Mouse (Mus musculus) ES-Bruce4 (cell line): Measurements from ENCODE around the gene Rbpj. TPM values are rescaled to one million over a fixed set of nuclear protein-coding genes. Genes with fewer than 3 reads are reported as not detected.

Experiments used
- H3K27ac ChIP-seq: 2 replicates; pipeline ENCODE4 v1.5.1; 2012; ENCODE audit warnings: low read length, inconsistent platforms; ENCODE audit not compliant: insufficient read depth
- H3K27me3 ChIP-seq: 2 replicates; pipeline ENCODE4 v1.6.1; 2012; ENCODE audit warnings: mild to moderate bottlenecking, low read length, inconsistent platforms; ENCODE audit not compliant: control insufficient read depth, poor library complexity, insufficient read depth, severe bottlenecking
- H3K36me3 ChIP-seq: 2 replicates; pipeline ENCODE4 v1.6.1; 2012; ENCODE audit warnings: inconsistent platforms, mild to moderate bottlenecking, low read length, moderate library complexity; ENCODE audit not compliant: control insufficient read depth, poor library complexity, insufficient read depth, severe bottlenecking
- H3K4me1 ChIP-seq: one replicate; pipeline ENCODE4 v1.8.1; 2011; ENCODE audit warnings: low read length; ENCODE audit not compliant: control insufficient read depth, insufficient read depth
- H3K4me3 ChIP-seq: 2 replicates; pipeline ENCODE4 v1.5.1; 2011; ENCODE audit warnings: low read depth, mild to moderate bottlenecking, low read length
- H3K9ac ChIP-seq: 2 replicates; pipeline ENCODE4 v1.6.1; 2012; ENCODE audit warnings: low read depth, mild to moderate bottlenecking, inconsistent platforms; ENCODE audit not compliant: poor library complexity, severe bottlenecking
- H3K9me3 ChIP-seq: replicated peaks from 2 replicates; pipeline ENCODE4 v1.6.1; 2012; ENCODE audit warnings: mild to moderate bottlenecking, low read length, inconsistent platforms; ENCODE audit not compliant: control insufficient read depth, poor library complexity, insufficient read depth, severe bottlenecking
- CTCF ChIP-seq: IDR thresholded peaks from one replicate; pipeline ENCODE4 v1.8.1; 2011; ENCODE audit warnings: low read depth, low read length
- EP300 ChIP-seq: IDR thresholded peaks from 2 replicates; pipeline ENCODE4 v1.6.1; 2011; ENCODE audit warnings: low read depth, low read length; ENCODE audit not compliant: insufficient read depth
- POLR2A ChIP-seq: IDR thresholded peaks from one replicate; pipeline ENCODE4 v1.8.1; 2011; ENCODE audit warnings: low read length; ENCODE audit not compliant: insufficient read depth
- polyA plus RNA-seq: library from polyadenylated mRNA; stranded (reverse); fragments of >200 nt; gene quantifications from 2 replicates; pipeline ENCODE4 v1.2.4, GENCODE M21; 2011; ENCODE audit warnings: low read depth; ENCODE audit not compliant: missing spikeins, insufficient read depth, insufficient read length

Rbpj gene
- polyA plus RNA-seq, 1 experiment = 339 TPM

DNA sequence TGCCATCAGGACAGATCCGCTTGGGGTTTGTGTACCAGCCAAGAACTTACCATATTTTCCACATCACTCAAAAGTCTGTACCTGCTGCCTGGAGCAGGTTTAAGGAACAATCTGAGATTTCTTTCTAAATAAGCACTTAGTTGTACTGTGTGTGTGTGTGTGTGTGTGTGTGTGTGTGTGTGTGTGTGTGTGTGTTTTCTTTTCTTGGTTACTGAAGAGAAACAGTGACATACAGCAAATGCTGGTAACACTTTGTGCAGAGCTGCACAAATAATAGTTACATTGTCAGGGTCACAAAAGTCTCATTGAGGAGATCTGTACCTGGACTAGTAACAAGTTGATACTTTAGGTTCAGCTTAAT lies 60.1 kb downstream of the Rbpj start:
- no peak overlapping the region for H3K27ac ChIP-seq
- TF ChIP-seq POLR2A (no peak), EP300 (no peak), CTCF (no peak)
- H3K9ac ChIP-seq = peak overlapping the region; percentile 23
- no peaks in the 10 kb centered on the region for H3K9me3 ChIP-seq
- peak overlapping the region; percentile 57 for H3K4me3 ChIP-seq
- no peaks in the 10 kb centered on the region for H3K36me3 ChIP-seq
- no peaks in the 10 kb centered on the region for H3K27me3 ChIP-seq
- peaks cover 2% of the 10 kb centered on the region for H3K4me1 ChIP-seq

DNA sequence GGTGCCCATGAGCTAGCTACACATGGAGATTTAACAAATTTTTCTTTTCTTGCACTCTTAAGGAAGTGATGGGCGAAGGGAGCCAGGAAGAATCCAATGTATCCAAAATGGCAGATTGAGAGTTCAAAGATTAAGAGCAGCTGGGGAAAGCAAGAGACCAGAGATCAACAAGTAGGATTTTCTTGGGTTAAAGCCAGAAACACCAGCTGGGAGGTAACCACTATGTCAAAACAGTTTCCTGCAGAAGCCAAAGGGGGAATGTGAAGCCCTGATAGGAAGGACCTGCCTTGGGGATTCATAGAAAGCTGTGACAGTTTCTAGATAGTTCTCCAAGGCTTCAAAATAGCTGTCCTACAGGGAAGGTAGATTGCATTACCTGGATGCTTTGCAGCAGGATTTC lies 63.9 kb downstream of the Rbpj start:
- TF ChIP-seq EP300 (no peak), POLR2A (no peak), CTCF (no peak)
- Histone ChIP-seq H3K9me3 (no peaks in the 10 kb centered on the region), H3K27me3 (no peaks in the 10 kb centered on the region)

DNA sequence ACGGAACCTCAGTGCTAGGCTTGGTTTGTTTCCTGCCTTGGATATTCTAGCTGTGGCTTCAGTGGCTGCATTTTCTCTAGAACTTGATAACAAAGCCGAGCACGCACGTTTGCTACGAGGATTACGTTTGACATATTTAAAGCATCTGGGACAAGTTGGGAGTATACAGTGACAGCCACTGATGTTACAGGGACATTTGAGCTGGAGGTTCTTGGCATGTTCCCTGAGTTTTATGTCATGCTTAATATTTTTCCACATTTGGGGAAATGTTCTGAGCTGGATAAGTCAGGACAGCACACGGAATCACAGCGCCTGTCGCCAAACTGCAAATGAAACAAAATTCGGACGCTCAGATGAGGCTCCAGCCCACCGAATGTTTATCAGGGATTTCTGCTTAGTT lies 69.1 kb downstream of the Rbpj start:
- Histone ChIP-seq H3K4me3 (no peak overlapping the region), H3K9me3 (no peaks in the 10 kb centered on the region), H3K27me3 (no peaks in the 10 kb centered on the region), H3K4me1 (peaks cover 2% of the 10 kb centered on the region), H3K9ac (no peak overlapping the region), H3K36me3 (no peaks in the 10 kb centered on the region), H3K27ac (no peak overlapping the region)
- no peak for TF ChIP-seq CTCF
- no peak for TF ChIP-seq EP300
- TF ChIP-seq POLR2A = no peak

More for the DNA sequence above, 63.9 kb downstream of the Rbpj start:
- Histone ChIP-seq H3K4me3 (no peak overlapping the region), H3K36me3 (no peaks in the 10 kb centered on the region), H3K27ac (no peak overlapping the region), H3K9ac (no peak overlapping the region), H3K4me1 (no peaks in the 10 kb centered on the region)

DNA sequence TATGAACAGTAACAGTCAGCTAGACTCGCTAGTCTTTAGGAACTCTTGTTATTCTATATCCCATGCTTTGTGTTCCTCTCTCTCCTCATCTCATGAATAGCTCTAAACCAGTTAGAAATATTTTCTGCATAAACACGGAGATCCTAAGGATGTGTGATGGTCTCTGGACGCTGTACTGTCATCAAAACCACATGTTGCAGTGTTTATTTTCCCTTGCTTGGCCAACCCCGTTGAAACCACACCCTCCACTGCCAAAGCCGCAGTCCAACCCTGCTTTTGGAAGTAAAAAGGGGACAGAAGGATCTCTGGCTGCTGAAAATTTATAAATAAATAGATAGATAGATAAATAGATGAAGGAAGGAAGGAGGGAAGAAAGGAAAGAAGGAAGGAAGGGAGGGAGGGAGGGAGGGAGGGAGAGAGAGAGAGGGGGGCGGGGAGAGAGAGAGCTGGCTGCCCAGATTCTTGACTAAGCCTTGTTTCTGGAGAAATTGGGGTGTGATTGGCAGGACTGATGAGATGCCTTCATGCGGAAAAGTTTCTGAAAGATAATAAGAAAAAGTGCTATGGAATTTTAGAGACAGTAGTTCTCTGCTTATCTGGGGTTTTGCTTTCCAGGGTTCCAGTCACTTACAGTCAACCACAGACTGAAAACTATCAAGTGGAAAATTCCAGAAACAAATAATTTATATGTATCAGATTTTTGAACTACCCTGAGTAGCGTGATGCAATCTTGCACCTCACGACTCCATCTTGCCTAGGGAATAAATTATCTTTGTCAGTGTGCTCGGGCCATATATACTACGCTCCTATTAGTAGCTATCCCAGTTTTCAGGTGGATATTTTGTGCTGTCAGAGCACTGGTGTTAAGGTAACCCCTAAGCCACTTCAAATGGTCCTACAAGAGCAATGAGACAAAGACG lies 70.9 kb downstream of the Rbpj start:
- no peak for TF ChIP-seq CTCF
- no peak for TF ChIP-seq EP300
- no peak for TF ChIP-seq POLR2A
- no peak overlapping the region for H3K4me3 ChIP-seq
- no peaks in the 10 kb centered on the region for H3K27me3 ChIP-seq
- H3K9me3 ChIP-seq = no peaks in the 10 kb centered on the region
- no peak overlapping the region for H3K9ac ChIP-seq
- no peak overlapping the region for H3K27ac ChIP-seq
- H3K36me3 ChIP-seq = no peaks in the 10 kb centered on the region
- H3K4me1 ChIP-seq = peaks cover 4% of the 10 kb centered on the region

DNA sequence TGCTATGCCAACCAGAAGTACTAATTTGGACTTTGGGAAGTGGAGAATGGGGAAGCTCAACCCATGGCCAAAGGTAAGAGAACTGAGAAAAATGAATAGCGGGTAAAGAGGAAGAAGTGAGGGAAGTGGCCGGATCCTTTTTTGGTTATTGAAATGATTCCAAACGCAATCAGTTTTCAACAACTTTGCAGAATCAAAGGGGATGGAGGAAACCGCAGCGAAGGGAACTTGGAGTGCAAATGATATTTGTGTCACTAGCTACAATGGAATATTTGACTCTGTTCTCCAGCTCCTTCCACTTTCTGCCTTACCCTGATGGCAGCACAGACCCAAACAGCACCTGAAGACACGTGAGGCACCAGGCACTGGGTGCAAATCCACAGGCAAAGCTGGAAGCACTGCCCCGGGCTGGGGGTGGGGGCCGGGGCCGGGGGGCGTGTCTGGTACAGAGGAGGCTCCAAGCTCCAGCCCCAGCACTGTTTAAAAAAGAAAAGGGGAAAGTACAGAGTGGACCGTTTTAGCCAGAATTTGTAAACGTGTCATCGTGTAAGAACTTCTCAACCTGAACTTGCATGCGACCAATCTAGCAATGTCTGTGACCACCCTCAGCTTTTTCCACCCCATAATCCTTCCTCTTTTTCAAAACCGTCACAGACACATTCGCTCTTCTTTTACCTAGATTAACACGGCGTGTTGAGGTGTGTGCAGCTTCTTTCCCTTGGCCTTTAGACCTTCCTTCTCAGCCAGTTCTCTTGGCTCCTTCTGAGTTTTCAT lies 74.1 kb downstream of the Rbpj start:
- no peak overlapping the region for H3K4me3 ChIP-seq
- H3K27ac ChIP-seq = peak overlapping the region; percentile 99
- H3K9me3 ChIP-seq = no peaks in the 10 kb centered on the region
- peaks cover 9% of the 10 kb centered on the region for H3K4me1 ChIP-seq
- no peaks in the 10 kb centered on the region for H3K27me3 ChIP-seq
- peak overlapping the region; percentile 92 for H3K9ac ChIP-seq
- TF ChIP-seq EP300 (peak; percentile 65; the same call in 1 of the 2 replicates), CTCF (no peak)
- no peaks in the 10 kb centered on the region for H3K36me3 ChIP-seq

DNA sequence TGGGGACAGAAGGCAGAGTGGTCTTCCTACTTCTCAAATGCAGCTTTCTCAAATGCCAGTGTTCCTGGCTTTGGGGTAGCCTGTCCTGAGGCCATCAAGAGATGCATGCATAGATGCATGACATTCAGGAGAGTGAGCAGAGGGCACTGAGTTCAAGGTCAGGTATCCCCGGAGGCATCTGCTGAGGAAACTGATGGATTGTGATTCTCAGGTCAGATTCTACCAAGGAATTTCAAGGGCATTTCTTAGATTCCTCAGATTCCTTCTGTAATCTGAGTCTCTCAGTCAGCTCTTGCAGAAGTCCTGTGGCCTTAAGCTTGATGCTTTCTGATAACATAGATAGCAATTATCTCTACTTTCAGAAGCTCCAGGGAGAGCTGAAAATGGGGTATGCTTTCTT lies 76.1 kb downstream of the Rbpj start:
- Histone ChIP-seq H3K4me1 (peaks cover 12% of the 10 kb centered on the region), H3K9me3 (no peaks in the 10 kb centered on the region), H3K9ac (0 out of 2 replicates have a peak overlapping the region, but pooled peaks have one; percentile 66), H3K27me3 (no peaks in the 10 kb centered on the region), H3K36me3 (no peaks in the 10 kb centered on the region), H3K27ac (peak overlapping the region; percentile 100), H3K4me3 (no peak overlapping the region)
- TF ChIP-seq EP300 (peak; percentile 100), POLR2A (no peak), CTCF (no peak)
